Mouse (Mus musculus) heart, postnatal 25 days (tissue): ENCODE measurements at regions not wholly inside any gene's neighbourhood (a gene's known extent, or its start where the extent isn't known, plus 50 kb on each side); places are given as distances from the start of the nearest gene placed in this dataset.

ENCODE experiments used
- DNase-seq: peaks from one replicate; pipeline ENCODE4 v3.0.0; 2022; ENCODE audit warnings: low spot score
- intact Hi-C: fragments of 180-260 bp; cut with DNase I; formaldehyde crosslinking; loops from one replicate; pipeline ENCODE4 v1.15.1; 2025

GRCm38 (mm10) chr1:76927041-76927440 is 587.8 kb downstream of the Epha4 start:
- DNase-seq: no peak
- intact Hi-C loops: no loop called here

GRCm38 (mm10) chr1:76928035-76928434 is 586.9 kb downstream of the Epha4 start:
- intact Hi-C loops: no loop called here
- no peak for DNase-seq

- no peak for DNase-seq
- intact Hi-C loops: no loop called here
These were observed 581.4 kb downstream of the Epha4 start for GRCm38 (mm10) chr1:76933460-76933859.

GRCm38 (mm10) chr1:76942730-76943129 is 572.2 kb downstream of the Epha4 start:
- peak; percentile 27 for DNase-seq
- intact Hi-C loops: loop anchor here (5.0 kb wide), 1 partner anchor 105 kb away; no protein-coding TSS in a partner anchor

GRCm38 (mm10) chr1:76944046-76944445 is 570.8 kb downstream of the Epha4 start:
- intact Hi-C loops: loop anchor here (5.0 kb wide), 1 partner anchor 103 kb away; no protein-coding TSS in a partner anchor
- DNase-seq: no peak

- no peak for DNase-seq
- intact Hi-C loops: no loop called here
These were observed 559.9 kb downstream of the Epha4 start for GRCm38 (mm10) chr1:76955031-76955430.

GRCm38 (mm10) chr1:76957411-76957810 is 557.5 kb downstream of the Epha4 start:
- intact Hi-C loops: no loop called here
- DNase-seq: no peak

- intact Hi-C loops: no loop called here
- no peak for DNase-seq
These were observed 556.2 kb downstream of the Epha4 start for GRCm38 (mm10) chr1:76958706-76959105.

GRCm38 (mm10) chr1:76972454-76972853 is 542.4 kb downstream of the Epha4 start:
- no peak for DNase-seq
- intact Hi-C loops: no loop called here

GRCm38 (mm10) chr1:76975077-76975945 is 539.6 kb downstream of the Epha4 start:
- intact Hi-C loops: no loop called here
- no peak for DNase-seq

- no peak for DNase-seq
- intact Hi-C loops: no loop called here
These were observed 534.3 kb downstream of the Epha4 start for GRCm38 (mm10) chr1:76980498-76981152.

GRCm38 (mm10) chr1:76993776-76994175 is 521.1 kb downstream of the Epha4 start:
- DNase-seq: no peak
- intact Hi-C loops: no loop called here

- intact Hi-C loops: no loop called here
- no peak for DNase-seq
These were observed 506.9 kb downstream of the Epha4 start for GRCm38 (mm10) chr1:77008001-77008400.

- no peak for DNase-seq
- intact Hi-C loops: no loop called here
These were observed 504.2 kb downstream of the Epha4 start for GRCm38 (mm10) chr1:77010608-77011214.

GRCm38 (mm10) chr1:77027656-77028055 is 487.2 kb downstream of the Epha4 start:
- intact Hi-C loops: no loop called here
- DNase-seq: no peak

- intact Hi-C loops: no loop called here
- no peak for DNase-seq
These were observed 486.7 kb downstream of the Epha4 start for GRCm38 (mm10) chr1:77028216-77028615.

- DNase-seq: no peak
- intact Hi-C loops: no loop called here
These were observed 485.8 kb downstream of the Epha4 start for GRCm38 (mm10) chr1:77029091-77029490.

GRCm38 (mm10) chr1:77043749-77044564 is 470.9 kb downstream of the Epha4 start:
- DNase-seq: peak; percentile 11
- intact Hi-C loops: no loop called here

GRCm38 (mm10) chr1:77048720-77049406 is 466.0 kb downstream of the Epha4 start:
- no peak for DNase-seq
- intact Hi-C loops: loop anchor here (5.0 kb wide), 1 partner anchor 107 kb away; no protein-coding TSS in a partner anchor
